Mouse (Mus musculus): ENCODE data around the gene Eps8l2.

- TF ChIP-seq CTCF (IDR thresholded peaks at IDR 0.05; ENCODE audit: extremely low read depth, insufficient read length, insufficient replicate concordance, low read depth, low read length) (no peak), POLR2A (IDR thresholded peaks at IDR 0.05; ENCODE audit: low read depth, low read length) (no peak)
These were observed 31.2 kb downstream of the Eps8l2 start for GRCm38 (mm10) chr7:141369918-141370317.

Measured in small intestine, adult 2 months (tissue).